Mouse (Mus musculus) hindbrain, postnatal 0 days (tissue): ENCODE measurements at regions not wholly inside any gene's neighbourhood (a gene's known extent, or its start where the extent isn't known, plus 50 kb on each side); places are given as distances from the start of the nearest gene placed in this dataset.

ENCODE experiments used
- ATAC-seq: fragments of 200-750 bp; cut with Nextera tagmentation; 2 replicates; pipeline ENCODE4 v1.8.0; 2017; ENCODE audit warnings: mild to moderate bottlenecking, moderate TSS enrichment, moderate library complexity
- DNase-seq: peaks from one replicate; pipeline ENCODE4 v3.0.0-alpha.2; 2015; ENCODE audit warnings: low spot score
- H3K27ac ChIP-seq: fragments of 300-500 bp; sonication (generic); 2 replicates; pipeline ENCODE4 v1.5.1; 2014; ENCODE audit warnings: mild to moderate bottlenecking
- H3K27me3 ChIP-seq: fragments of 300-500 bp; sonication (generic); 2 replicates; pipeline ENCODE4 v1.6.1; 2014; ENCODE audit warnings: low read length, mixed read lengths; ENCODE audit not compliant: insufficient read depth
- H3K36me3 ChIP-seq: fragments of 300-500 bp; sonication (generic); 2 replicates; pipeline ENCODE4 v1.6.1; 2014; ENCODE audit warnings: low read length, mixed read lengths; ENCODE audit not compliant: insufficient read depth
- H3K4me1 ChIP-seq: fragments of 300-500 bp; sonication (generic); 2 replicates; pipeline ENCODE4 v1.6.1; 2014; ENCODE audit warnings: antibody characterized with exemption, low read length, mixed read lengths; ENCODE audit not compliant: insufficient read depth
- H3K4me2 ChIP-seq: fragments of 300-500 bp; sonication (generic); 2 replicates; pipeline ENCODE4 v1.6.1; 2014; ENCODE audit warnings: low read depth, mild to moderate bottlenecking, low read length, moderate library complexity, mixed read lengths
- H3K4me3 ChIP-seq: fragments of 300-500 bp; sonication (generic); 2 replicates; pipeline ENCODE4 v1.5.1; 2014; ENCODE audit warnings: low read length
- H3K9ac ChIP-seq: fragments of 300-500 bp; sonication (generic); replicated peaks from 2 replicates; pipeline ENCODE4 v1.6.1; 2014; ENCODE audit warnings: mild to moderate bottlenecking, low read length, moderate library complexity, mixed read lengths
- H3K9me3 ChIP-seq: fragments of 300-500 bp; sonication (generic); 2 replicates; pipeline ENCODE4 v1.6.1; 2016; ENCODE audit warnings: low read length, mixed read lengths
- CTCF ChIP-seq: IDR thresholded peaks from 2 replicates; pipeline ENCODE4 v1.5.1; 2016; ENCODE audit warnings: antibody characterized with exemption, control low read depth, low read depth
- WGBS: fragments of 180-500 bp; shearing (Covaris S2); extraction: QIAGEN DNeasy Blood & Tissue Kit; methylation state at CpG from one replicate; pipeline ENCODE4 v1.1.7; 2014; 5-methylcytosine and 5-hydroxymethylcytosine counted together

- Histone ChIP-seq H3K9me3 (no peaks in the 10 kb centered on the region), H3K4me2 (no peak overlapping the region), H3K9ac (no peak overlapping the region), H3K4me1 (no peaks in the 10 kb centered on the region; the same call in 1 of the 2 replicates), H3K4me3 (no peak overlapping the region), H3K27ac (no peak overlapping the region), H3K27me3 (no peaks in the 10 kb centered on the region), H3K36me3 (no peaks in the 10 kb centered on the region)
- DNase-seq = peak; percentile 8
- 73% methylated on average over 20 of the region's 20 CpGs for WGBS
- ATAC-seq = no peak
- TF ChIP-seq CTCF = no peak
These were observed 221.0 kb upstream of the Ankrd55 start for GRCm38 (mm10) chr13:112067066-112067847.

DNA sequence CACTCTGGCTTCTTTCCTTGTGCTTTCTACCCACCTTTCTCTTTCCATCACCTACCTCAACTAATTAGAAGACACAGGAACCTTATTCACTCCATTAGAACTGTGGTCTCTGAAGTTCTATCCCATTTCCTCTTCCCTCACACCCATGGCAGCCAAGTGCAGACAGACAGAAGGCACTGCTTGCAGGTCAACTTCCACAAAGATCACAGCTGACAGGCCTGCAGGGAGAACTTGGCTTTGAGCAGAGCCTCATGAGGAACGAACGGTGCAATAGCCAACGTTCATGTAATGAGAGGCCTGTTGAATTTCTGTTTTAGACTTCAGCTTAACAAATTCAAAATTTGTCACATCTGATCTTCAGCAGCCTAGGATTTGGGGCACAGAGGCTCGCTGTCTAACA lies 217.5 kb upstream of the Ankrd55 start:
- H3K4me2 ChIP-seq = no peak overlapping the region
- DNase-seq (no peak), ATAC-seq (no peak)
- no peak overlapping the region for H3K27ac ChIP-seq
- no peaks in the 10 kb centered on the region; the same call in 1 of the 2 replicates for H3K4me1 ChIP-seq
- TF ChIP-seq CTCF = no peak
- H3K36me3 ChIP-seq = no peaks in the 10 kb centered on the region
- H3K4me3 ChIP-seq = no peak overlapping the region
- H3K9me3 ChIP-seq = no peaks in the 10 kb centered on the region
- no peak overlapping the region for H3K9ac ChIP-seq
- H3K27me3 ChIP-seq = no peaks in the 10 kb centered on the region
- WGBS = 82% methylated on average over 4 of the region's 4 CpGs

GRCm38 (mm10) chr13:112071209-112071955 lies 216.9 kb upstream of the Ankrd55 start:
- Histone ChIP-seq H3K27me3 (no peaks in the 10 kb centered on the region), H3K36me3 (no peaks in the 10 kb centered on the region), H3K4me3 (no peak overlapping the region), H3K9ac (no peak overlapping the region), H3K4me1 (no peaks in the 10 kb centered on the region; the same call in 1 of the 2 replicates), H3K9me3 (no peaks in the 10 kb centered on the region), H3K4me2 (no peak overlapping the region), H3K27ac (no peak overlapping the region)
- TF ChIP-seq CTCF = no peak
- no peak for ATAC-seq
- WGBS = 80% methylated on average over 10 of the region's 10 CpGs
- DNase-seq = no peak

DNA sequence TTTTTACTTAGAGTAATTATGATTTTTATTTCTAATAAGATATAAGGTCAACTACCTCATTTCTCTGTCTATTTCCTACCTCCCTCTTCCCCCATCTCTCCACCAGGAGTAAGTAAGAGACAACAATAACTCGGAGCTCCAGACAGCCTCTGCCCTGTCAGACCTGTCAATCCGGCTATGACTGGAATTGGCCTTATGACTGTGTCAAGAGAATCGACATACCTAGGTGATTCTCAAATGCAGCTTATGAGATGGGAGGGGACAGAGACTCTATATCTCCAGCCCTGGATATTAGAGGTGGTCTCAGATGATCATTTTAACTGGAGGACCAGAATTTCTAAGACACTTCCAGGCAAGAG lies 216.3 kb upstream of the Ankrd55 start:
- ATAC-seq (no peak), DNase-seq (no peak)
- TF ChIP-seq CTCF = no peak
- Histone ChIP-seq H3K9me3 (no peaks in the 10 kb centered on the region), H3K27me3 (no peaks in the 10 kb centered on the region), H3K9ac (no peak overlapping the region), H3K27ac (no peak overlapping the region), H3K36me3 (no peaks in the 10 kb centered on the region), H3K4me1 (no peaks in the 10 kb centered on the region; the same call in 1 of the 2 replicates), H3K4me2 (no peak overlapping the region), H3K4me3 (no peak overlapping the region)
- WGBS = 85% methylated on average over 3 of the region's 3 CpGs

DNA sequence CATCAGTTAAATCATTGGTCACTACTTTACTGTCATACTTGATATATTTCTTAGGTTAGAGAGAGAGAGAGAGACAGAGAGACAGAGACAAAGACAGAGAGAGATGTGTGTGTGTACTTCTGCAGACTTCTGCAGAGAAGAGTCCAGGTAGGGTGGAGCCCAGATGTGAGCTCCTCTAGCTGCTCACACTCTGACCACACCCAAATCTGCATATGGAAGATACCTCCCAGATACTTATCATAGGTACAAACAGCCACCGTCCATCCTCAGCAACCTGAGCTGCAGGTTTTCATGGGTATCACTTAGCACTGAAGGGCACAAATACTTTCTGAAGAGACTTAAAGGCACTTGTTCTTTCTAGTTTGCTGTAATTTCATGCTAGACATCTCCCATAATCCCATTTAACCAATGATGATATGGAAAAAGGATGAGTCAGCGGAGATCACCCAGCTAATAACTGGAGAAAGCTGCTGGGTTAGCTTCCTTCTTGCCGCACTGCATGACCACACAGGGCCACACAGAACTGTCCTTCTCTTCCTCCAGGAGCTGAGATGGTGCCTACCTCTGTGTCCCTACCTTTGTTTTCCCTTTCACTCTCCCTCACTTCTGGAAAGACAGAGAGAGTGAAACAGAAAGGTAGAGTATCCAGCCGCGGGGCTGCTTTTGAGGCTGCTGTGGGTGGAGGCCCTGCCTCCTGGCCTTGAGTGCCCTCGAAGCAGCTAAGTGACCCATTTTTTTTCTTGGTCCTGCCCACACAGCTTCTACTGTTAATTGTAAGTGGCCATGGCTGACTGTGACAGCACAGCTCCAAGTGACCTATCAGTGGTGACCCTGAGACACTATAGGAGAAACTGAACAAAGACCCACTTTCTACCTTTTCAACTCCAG lies 214.5 kb upstream of the Ankrd55 start:
- no peak overlapping the region for H3K4me2 ChIP-seq
- no peak for DNase-seq
- H3K27ac ChIP-seq = no peak overlapping the region
- ATAC-seq = no peak
- H3K27me3 ChIP-seq = no peaks in the 10 kb centered on the region
- H3K9me3 ChIP-seq = no peaks in the 10 kb centered on the region
- H3K4me3 ChIP-seq = no peak overlapping the region
- no peaks in the 10 kb centered on the region; the same call in 1 of the 2 replicates for H3K4me1 ChIP-seq
- H3K36me3 ChIP-seq = no peaks in the 10 kb centered on the region
- WGBS = 86% methylated on average over 6 of the region's 6 CpGs
- no peak overlapping the region for H3K9ac ChIP-seq
- TF ChIP-seq CTCF = no peak

DNA sequence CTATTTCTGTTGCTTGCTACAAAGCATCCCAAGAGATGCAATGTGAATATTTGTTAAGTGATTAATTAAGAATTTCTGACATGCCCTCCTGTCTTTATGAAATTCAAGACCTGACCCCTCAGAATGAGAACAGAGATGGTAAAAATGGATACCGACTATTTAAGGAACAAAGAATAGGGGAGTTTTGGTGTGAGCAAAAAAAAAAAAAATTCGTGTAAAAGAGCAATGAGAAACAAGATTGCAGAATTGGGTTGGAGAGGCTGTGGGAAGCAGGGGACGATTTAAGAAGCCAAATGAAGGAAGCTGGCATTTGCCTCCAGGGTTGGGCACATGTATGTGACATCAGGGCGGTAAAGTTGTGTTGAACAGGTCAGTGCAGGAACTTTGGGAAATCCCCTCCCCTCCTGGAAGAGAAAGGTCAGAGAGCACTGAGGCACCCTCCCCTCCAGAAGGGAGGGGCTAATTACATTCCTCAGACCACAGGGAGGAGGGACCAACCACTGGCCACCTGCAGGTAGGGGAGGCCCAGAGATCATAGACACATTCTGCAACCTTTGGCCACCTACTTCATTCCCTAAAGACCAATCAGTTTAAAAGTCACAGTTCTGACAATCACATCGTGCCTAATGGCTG lies 212.3 kb upstream of the Ankrd55 start:
- no peak overlapping the region for H3K27ac ChIP-seq
- no peaks in the 10 kb centered on the region; the same call in 1 of the 2 replicates for H3K4me1 ChIP-seq
- H3K27me3 ChIP-seq = no peaks in the 10 kb centered on the region
- H3K4me3 ChIP-seq = no peak overlapping the region
- no peak for DNase-seq
- H3K9ac ChIP-seq = no peak overlapping the region
- WGBS = 64% methylated on average over 5 of the region's 5 CpGs
- H3K36me3 ChIP-seq = no peaks in the 10 kb centered on the region
- TF ChIP-seq CTCF = no peak
- H3K4me2 ChIP-seq = no peak overlapping the region
- ATAC-seq = no peak
- no peaks in the 10 kb centered on the region for H3K9me3 ChIP-seq
